Mouse (Mus musculus): ENCODE results near the gene Sumo3.
A peak's percentile ranks its signal among the peaks of the same experiment; 100 is the strongest.

- no peak for TF ChIP-seq POLR2A (IDR thresholded peaks at IDR 0.05; ENCODE audit: borderline replicate concordance, control insufficient read depth, low read depth, low read length)
- peak; percentile 55; the same call in 1 of the 2 replicates for TF ChIP-seq CTCF (IDR thresholded peaks at IDR 0.05; ENCODE audit: control insufficient read depth, insufficient read depth, low read length)
Measured at GRCm38 (mm10) chr10:77605368-77605767, 529 bp upstream of the Sumo3 start.

Data from bone marrow, adult 2 months (tissue).